Mouse (Mus musculus): ENCODE results near the gene Anxa1.

The Anxa1 gene

DNA sequence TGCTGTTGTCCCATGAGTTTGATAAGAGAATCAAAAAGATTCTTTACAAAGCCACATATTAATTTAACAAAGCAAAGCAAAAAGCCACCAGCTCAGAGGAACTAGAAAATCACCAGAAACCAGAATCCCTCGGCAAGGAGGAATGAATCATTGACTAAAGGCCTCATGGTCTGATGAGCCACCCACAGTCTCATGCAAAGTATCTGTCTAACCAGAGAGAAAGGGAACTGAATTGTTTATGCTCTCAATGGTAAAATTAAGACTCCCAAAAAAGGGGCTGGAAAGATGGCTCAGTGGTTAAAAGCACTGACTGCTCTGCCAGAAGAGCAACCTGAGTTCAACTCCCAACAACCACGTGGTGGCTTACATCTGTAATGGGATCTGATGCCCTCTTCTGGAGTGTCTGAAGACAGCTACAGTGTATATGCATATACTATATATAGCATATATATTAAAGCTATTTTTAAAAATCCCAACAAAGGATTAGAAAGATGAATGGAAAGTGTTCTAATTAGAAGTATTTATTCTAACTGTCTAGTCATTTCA is 9.5 kb downstream of the Anxa1 start:
- in situ Hi-C loops (cut with MboI, MseI), result no loop called here

DNA sequence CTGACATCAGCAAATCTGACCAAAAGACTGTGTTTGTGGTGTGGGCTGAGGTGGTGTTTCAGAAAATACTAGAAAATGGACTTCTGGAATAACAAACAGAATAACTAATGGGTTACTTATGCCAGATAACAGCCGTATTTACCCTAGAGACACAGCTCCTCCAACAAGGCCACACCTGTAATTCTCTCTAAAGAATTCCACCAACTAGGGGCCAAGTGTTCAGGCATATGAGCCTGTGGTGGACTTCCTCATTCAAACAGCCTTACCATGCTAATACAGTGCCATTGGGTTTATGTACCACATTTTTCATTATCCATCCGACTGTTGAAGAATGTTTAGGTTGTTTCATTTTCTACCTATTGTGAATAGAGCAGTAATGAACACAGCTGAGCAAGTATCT is 20.6 kb downstream of the Anxa1 start:
- in situ Hi-C loops (cut with MboI, MseI), result no loop called here

DNA sequence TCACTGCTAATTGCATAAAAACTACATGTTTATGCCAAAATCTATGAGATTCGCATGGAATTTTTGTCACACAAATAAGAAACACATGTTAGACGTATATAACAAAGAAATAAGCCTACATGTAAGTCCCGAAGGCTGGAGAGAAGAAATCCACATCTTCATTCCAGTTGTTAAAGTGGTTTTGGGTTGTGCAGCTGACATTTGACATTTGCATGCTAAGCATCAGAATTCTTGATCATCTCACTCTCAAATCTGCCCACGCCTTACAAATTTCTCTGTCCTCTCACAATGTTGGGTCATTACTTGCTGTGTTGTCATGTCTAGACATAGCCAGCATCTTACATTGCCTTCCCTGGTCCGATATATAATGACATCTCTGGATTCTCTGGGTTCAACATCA is 24.2 kb downstream of the Anxa1 start:
- in situ Hi-C loops (cut with MboI, MseI), result no loop called here

DNA sequence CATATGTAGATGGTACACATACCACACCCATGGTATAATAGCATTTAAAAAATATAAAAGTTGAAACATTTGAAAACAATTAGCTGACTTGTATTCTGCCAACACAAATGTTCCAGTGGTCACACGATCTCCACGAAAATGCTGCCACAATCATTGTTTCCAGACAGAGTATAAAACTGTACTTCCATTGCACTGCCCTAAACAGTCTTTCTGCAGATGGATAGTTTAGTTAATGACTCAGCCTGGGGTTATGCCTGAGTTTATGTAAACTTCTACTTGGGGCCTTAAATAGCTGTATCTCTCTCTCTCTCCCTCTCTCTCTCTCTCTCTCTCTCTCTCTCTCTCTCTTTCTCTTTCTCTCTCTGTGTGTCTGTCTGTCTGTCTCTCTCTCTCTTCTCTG is 24.7 kb downstream of the Anxa1 start:
- in situ Hi-C loops (cut with MboI, MseI), result no loop called here

DNA sequence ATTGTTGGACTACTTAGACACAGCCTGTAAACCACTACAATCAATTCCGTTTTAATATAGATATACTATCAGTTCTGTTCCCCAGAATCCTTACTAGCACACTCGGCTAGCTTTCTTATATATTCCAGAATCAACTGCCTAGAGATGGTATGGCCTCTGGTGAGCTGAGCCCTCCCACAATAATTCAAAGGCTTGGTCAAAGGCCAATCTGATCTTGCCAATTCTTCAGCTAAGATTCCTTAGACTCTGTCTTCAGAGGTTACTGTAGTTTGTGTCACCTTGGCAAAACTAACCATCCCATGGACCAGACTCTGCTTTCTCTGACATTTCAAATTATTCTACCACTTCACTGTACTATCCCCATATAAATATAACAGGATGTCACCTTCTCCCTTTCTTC is 25.4 kb downstream of the Anxa1 start:
- in situ Hi-C loops (cut with MboI, MseI), result no loop called here

DNA sequence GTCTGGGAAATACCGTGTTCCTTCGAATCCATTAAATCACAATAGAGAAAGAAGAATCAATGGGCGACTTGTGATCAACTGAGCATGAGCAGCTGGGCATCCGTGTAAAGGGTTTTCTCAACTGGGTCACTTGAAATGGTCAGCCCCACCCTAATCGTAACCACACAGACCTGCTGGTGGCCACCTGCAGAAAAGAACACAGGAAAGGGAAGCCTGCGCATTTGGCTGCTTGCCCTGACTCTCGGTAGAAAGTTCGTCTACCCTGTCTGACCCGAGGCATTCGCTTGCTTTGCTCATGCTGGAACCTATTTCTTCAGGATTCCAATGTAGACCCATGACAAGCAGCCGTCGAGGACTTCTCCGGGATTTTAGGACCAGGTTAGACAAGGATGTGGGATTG is 25.8 kb downstream of the Anxa1 start:
- in situ Hi-C loops (cut with MboI, MseI), result loop anchor here (5.0 kb wide), 2 partner anchors 72 to 402 kb away; no protein-coding TSS in a partner anchor

DNA sequence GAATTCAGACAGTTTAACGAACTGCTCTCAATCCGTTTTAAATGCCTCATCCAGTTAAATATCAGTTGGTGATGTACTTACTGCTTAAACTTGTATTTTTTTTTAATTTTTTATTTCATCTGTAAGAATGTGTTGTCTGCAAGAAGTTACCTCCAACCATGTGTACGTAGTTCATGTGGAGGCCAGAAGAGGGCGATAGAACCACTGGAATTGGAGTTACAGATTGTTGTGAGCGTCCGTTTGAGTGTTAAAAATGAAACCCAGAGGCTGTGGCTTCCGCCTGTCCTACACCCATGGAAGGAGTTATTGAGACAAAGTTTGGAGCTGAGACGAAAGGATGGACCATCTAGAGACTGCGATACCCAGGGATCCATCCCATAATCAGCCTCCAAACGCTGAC is 27.5 kb downstream of the Anxa1 start:
- in situ Hi-C loops (cut with MboI, MseI), result loop anchor here (5.0 kb wide), 2 partner anchors 74 to 404 kb away; no protein-coding TSS in a partner anchor

DNA sequence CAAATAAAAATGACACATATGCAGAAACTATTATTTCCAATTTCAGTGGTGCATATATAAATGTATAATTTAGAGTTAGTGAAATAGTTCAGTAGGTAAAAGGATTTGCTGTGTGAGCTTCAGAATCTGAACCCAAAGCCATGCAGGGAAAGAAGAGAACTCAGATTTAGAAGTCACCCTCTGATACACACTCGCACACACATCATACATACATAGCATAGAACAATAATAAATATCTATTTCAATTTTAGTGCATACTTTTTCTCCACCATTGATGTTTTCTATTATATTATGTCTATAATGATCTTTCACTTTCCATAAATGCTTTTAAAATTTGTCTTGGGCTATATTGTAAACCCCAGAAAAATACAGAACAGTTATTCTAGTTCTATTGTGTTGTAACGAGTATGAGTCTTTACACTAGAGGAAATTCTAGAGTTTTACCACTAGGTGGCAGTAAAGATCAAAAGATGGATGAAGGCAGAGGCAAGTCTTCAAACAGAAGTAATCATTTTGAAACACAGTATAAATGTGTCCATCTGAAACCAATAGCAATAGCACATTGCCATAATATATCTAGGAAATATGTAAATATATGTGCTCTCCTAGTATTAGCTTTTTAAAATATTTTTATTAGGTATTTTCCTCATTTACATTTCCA is 28.7 kb downstream of the Anxa1 start:
- in situ Hi-C loops (cut with MboI, MseI), result loop anchor here (5.0 kb wide), 2 partner anchors 75 to 405 kb away; no protein-coding TSS in a partner anchor

DNA sequence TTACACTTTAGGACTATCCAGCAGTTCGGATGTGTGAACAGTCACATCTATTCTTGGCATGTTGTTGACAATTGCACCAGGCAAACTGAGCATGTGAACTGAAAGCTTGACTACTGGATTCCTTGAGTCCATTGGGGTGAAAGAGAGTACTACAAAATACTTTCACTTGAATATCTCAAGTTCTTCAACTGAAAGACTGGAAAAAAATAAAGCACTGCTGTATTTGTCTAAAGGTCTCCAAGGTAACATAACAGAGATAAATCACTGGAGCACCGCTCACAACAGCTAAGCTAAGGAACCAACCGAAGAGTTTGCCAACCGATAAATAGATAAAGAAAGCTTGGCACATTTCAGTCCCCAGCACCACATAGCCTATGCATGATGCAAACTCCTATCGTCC is 32.1 kb downstream of the Anxa1 start:
- in situ Hi-C loops (cut with MboI, MseI), result no loop called here

DNA sequence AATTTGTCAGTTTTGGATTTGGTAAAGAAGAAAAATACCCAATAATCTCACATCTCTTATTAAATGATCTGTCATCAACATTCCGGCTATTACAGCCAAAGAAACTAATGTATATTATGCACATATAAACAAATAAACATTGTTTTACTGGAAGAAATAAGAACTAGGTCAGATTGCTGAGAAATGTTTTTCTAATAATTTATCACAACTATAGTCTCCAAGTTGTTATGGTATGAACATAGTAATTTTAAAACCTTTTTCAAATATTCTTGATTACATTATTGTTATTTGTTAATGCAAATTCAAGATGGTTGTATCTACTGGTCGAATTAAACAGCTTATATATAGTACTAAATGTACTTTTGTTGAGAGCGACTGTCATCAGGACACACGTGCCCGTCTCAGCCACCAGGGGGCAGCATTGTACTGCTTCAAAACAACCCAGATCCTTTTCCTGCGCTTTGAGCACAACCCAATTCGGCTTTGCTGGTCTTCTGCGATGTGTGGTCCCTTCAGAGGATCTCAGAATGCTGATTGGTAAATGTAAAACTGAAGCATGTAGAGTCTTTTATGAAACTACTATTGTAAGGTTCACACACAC is 45.3 kb downstream of the Anxa1 start:
- in situ Hi-C loops (cut with MboI, MseI), result loop anchor here in 1 of 2 experiments (5.0 to 10.0 kb wide), 2 partner anchors 417 to 1211 kb away; no protein-coding TSS in a partner anchor

DNA sequence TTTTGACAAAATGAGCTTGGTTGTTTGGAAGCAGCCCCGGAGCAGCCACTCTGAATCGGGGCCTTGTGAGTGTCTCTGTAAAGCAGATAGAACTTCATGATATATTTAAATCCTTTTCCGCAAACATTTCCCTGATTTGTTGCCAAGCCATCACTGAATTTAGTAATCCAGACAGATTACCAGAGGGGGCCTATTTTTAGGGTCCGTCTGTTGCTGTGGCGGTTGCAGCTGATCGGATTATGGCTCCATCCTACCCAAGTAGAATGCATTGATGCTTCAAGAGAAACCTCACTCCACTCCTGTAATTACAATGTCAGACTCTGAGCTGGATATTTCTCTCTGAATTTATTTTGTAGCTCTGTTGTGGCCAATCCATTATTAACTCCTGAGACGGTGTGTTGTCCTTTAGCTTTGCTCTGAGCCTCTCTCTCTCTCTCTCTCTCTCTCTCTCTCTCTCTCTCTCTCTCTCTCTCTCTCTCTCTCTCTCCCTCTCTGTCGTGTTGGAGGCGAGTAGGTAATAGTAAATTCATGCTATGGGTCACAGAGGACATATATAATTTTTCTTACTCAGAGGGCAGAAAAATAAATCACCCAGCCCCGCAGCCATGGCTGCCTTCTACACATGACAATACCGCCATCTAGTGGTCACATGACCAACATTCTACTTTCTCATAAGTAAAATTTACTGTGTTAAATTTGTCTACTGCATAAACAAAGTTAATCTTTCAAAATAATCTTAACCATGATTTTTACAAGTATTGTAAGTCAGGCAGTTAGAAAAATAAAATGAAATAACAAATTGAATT is 46.0 kb downstream of the Anxa1 start:
- in situ Hi-C loops (cut with MboI, MseI), result loop anchor here in 1 of 2 experiments (5.0 to 10.0 kb wide), 2 partner anchors 418 to 1210 kb away; no protein-coding TSS in a partner anchor

DNA sequence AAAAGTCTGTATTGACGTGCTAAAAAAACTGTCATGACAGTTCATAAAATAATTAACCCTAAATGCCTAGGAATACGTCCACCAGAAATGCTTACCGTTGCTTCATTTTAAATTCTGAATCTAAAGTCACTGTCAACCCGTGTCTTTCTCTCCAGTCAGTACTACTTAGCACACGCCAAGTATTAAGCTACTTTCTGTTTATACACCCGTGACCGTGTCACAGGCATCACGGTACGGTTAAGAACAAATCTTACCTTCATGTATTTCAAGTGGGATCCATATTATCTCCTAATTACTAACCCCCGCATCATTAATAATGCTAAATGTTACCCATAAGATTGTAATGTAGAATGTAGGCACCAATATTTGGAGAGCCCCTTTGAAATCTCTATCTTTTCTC is 46.7 kb downstream of the Anxa1 start:
- in situ Hi-C loops (cut with MboI, MseI), result loop anchor here in 1 of 2 experiments (10.0 kb wide), 1 partner anchor 1209 kb away; no protein-coding TSS in a partner anchor
